31 mouse cellular contexts compared by ENCODE assay signal in the genomic region with DNA sequence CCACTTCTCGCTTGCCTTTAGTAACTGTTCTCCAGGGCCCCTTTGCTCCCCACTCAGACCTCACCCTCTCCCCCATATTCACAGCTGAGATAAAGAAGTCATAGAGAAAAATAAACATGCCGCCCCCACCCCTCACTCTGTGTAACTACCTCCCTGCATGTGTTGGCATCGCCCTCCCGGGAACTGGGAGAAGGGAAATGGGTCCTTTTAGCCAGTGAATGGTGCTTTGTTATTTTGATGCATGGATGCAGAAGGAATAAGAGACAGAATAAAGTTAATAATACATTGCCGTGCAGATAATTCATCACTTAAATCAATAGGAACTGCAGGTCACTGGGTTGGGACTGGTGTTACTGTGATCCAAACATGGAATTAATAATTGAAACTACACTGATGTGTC.
DNase-seq lines count a peak whose midpoint lies in the region; ATAC-seq and TF ChIP-seq lines count a peak whose summit lies in the region.
"Had no signal": no experiment of that assay in that cellular context is flagged by ENCODE, and none has a peak within 500 bp of the region (broad histone marks: within the 10 kb centered on the region; RNA-seq: fewer than 3 reads in every experiment).

No protein-coding gene starts in this region.

- ATAC-seq in heart, embryonic 13.5 days (ENCODE audit: extremely low read depth, insufficient number of reproducible peaks, low FRiP score, low TSS enrichment), result no peak
- no peak for ATAC-seq in stomach, embryonic 16.5 days (ENCODE audit: insufficient read depth, low FRiP score)
- ATAC-seq in activated CD4-positive, CD25-positive, alpha-beta regulatory T cell, adult 4 months, result no peak
- ATAC-seq: forebrain, embryonic 15.5 days; intestine, embryonic 16.5 days; liver, embryonic 12.5 days; lung, postnatal 0 days had no signal

- TF ChIP-seq POLR2A in embryonic fibroblast, embryonic 13.5 days (IDR thresholded peaks at IDR 0.05; ENCODE audit: low read depth, low read length), result no peak

- no peak overlapping the region for H3K27ac ChIP-seq in heart, embryonic 13.5 days (replicated peaks)
- H3K27ac ChIP-seq in embryonic fibroblast, embryonic 13.5 days (ENCODE audit: insufficient read depth, low read length), result peak overlapping the region; percentile 62
- peak overlapping the region; percentile 73 for H3K27ac ChIP-seq in stomach, embryonic 16.5 days (ENCODE audit: low read length)
- H3K27ac ChIP-seq: forebrain, embryonic 15.5 days; gastrocnemius, adult 2 months; hindbrain, embryonic 12.5 days; kidney, postnatal 0 days; liver, embryonic 12.5 days; midbrain, embryonic 12.5 days; neural tube, embryonic 13.5 days had no signal

- H3K9me3 ChIP-seq in heart, embryonic 13.5 days, result no peaks in the 10 kb centered on the region
- no peaks in the 10 kb centered on the region for H3K9me3 ChIP-seq in stomach, embryonic 16.5 days (replicated peaks; ENCODE audit: control insufficient read depth, low read length)
- H3K9me3 ChIP-seq: forebrain, embryonic 10.5 days; forebrain, embryonic 15.5 days; hindbrain, embryonic 12.5 days; liver, embryonic 12.5 days; megakaryocyte, embryonic 14.5 days; midbrain, embryonic 12.5 days; neural tube, embryonic 13.5 days had no signal

- 71% methylated on average over 5 of the region's 5 CpGs for WGBS in heart, embryonic 13.5 days
- WGBS in stomach, embryonic 16.5 days, result 50% methylated on average over 5 of the region's 5 CpGs

- no peak for DNase-seq in heart, adult 8-10 months (ENCODE audit: low spot score)
- peak; percentile 59 for DNase-seq in ES-CJ7 (ENCODE audit: low read depth, low spot score)
- no peak for DNase-seq in yolk sac, embryonic 10.5 days (ENCODE audit: low spot score)
- DNase-seq: adrenal gland, postnatal 25 days; cerebellum, adult 18-20 months; cerebellum, postnatal 14 days; gastrocnemius, adult 2 months; gastrocnemius, postnatal 36 days; heart, adult 18-20 months; heart, postnatal 14 days; kidney, adult 8-10 months; kidney, postnatal 4 days; lung, adult 18-20 months; lung, postnatal 4 days; thymus, adult 18-20 months; thymus, postnatal 25 days had no signal

- no peak overlapping the region for H3K4me3 ChIP-seq in heart, embryonic 13.5 days
- no peak overlapping the region for H3K4me3 ChIP-seq in embryonic fibroblast, embryonic 13.5 days (ENCODE audit: insufficient read depth, low read length)
- no peak overlapping the region for H3K4me3 ChIP-seq in stomach, embryonic 16.5 days (replicated peaks; ENCODE audit: low read length)
- H3K4me3 ChIP-seq: forebrain, embryonic 10.5 days; forebrain, embryonic 15.5 days; gastrocnemius, adult 2 months; hindbrain, embryonic 12.5 days; liver, embryonic 12.5 days; megakaryocyte, embryonic 14.5 days; midbrain, embryonic 12.5 days; myocyte; neural tube, embryonic 13.5 days had no signal

- no peaks in the 10 kb centered on the region for H3K36me3 ChIP-seq in heart, embryonic 13.5 days
- H3K36me3 ChIP-seq in stomach, embryonic 16.5 days (ENCODE audit: control insufficient read depth, insufficient read depth, low read length), result no peaks in the 10 kb centered on the region
- H3K36me3 ChIP-seq: forebrain, embryonic 10.5 days; forebrain, embryonic 15.5 days; hindbrain, embryonic 12.5 days; liver, embryonic 12.5 days; midbrain, embryonic 12.5 days; neural tube, embryonic 13.5 days had no signal

- no peak overlapping the region for H3K4me2 ChIP-seq in heart, embryonic 13.5 days
- H3K4me2 ChIP-seq in stomach, embryonic 16.5 days (ENCODE audit: low read depth, low read length), result no peak overlapping the region
- H3K4me2 ChIP-seq: forebrain, embryonic 15.5 days; hindbrain, embryonic 12.5 days; liver, embryonic 12.5 days; midbrain, embryonic 12.5 days; neural tube, embryonic 13.5 days had no signal

- H3K4me1 ChIP-seq in heart, embryonic 13.5 days, result peaks cover 48% of the 10 kb centered on the region
- peaks cover 13% of the 10 kb centered on the region for H3K4me1 ChIP-seq in embryonic fibroblast, embryonic 13.5 days (ENCODE audit: control insufficient read depth, insufficient read depth, low read length)
- peaks cover 51% of the 10 kb centered on the region for H3K4me1 ChIP-seq in stomach, embryonic 16.5 days (ENCODE audit: control insufficient read depth, insufficient read depth, low read length)
- H3K4me1 ChIP-seq: megakaryocyte, embryonic 14.5 days had no signal

- peak overlapping the region; percentile 54 for H3K9ac ChIP-seq in heart, embryonic 13.5 days
- 0 out of 2 replicates have a peak overlapping the region, but pooled peaks have one; percentile 14 for H3K9ac ChIP-seq in stomach, embryonic 16.5 days (ENCODE audit: low read length)
- H3K9ac ChIP-seq: forebrain, embryonic 15.5 days; hindbrain, embryonic 12.5 days; liver, embryonic 12.5 days; midbrain, embryonic 12.5 days; neural tube, embryonic 13.5 days had no signal

- no peak for TF ChIP-seq CTCF in embryonic fibroblast, embryonic 13.5 days (IDR thresholded peaks at IDR 0.05; ENCODE audit: borderline replicate concordance, insufficient read depth, low read length)

- no peaks in the 10 kb centered on the region for H3K27me3 ChIP-seq in heart, embryonic 13.5 days (replicated peaks)
- no peaks in the 10 kb centered on the region for H3K27me3 ChIP-seq in stomach, embryonic 16.5 days (ENCODE audit: control insufficient read depth, insufficient read depth, low read length)
- H3K27me3 ChIP-seq: forebrain, embryonic 15.5 days; hindbrain, embryonic 12.5 days; liver, embryonic 12.5 days; megakaryocyte, embryonic 14.5 days; neural tube, embryonic 13.5 days had no signal
